Mouse (Mus musculus) megakaryocyte, embryonic 14.5 days (primary cell): Measurements from ENCODE around the gene Tdrd9.

Experiments used
- FLI1 ChIP-seq: IDR thresholded peaks from 2 replicates; pipeline ENCODE4 v1.6.1; 2012; ENCODE audit warnings: low read length, inconsistent platforms, mixed read lengths
- GATA1 ChIP-seq: IDR thresholded peaks from 3 replicates; pipeline ENCODE4 v1.6.1; 2012; ENCODE audit warnings: mixed read lengths, low read length, inconsistent platforms, borderline replicate concordance

DNA sequence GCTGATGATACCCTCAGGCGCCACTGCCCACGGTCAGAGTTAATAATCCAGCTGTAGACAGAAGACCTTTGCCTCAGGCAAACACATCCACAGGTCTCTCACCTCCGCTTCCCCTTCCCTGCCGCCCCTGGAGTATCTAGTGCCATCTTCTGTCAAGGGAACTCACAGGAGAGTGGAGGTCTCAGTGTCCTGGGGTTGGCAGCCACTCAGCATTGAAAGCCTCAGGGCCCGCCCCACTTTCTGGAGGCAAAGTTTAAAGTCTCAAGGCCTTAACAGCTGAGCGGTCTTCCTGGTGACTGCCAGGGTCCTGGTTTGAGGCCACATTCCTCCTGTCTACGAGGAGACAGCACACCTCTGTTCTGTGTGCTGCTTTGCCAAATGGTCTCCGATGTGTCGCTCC lies 138.3 kb downstream of the Tdrd9 start:
- no peak for TF ChIP-seq GATA1
- TF ChIP-seq FLI1: no peak
